Mouse (Mus musculus): ENCODE results near the gene Tmem245.

Tmem245 gene

DNA sequence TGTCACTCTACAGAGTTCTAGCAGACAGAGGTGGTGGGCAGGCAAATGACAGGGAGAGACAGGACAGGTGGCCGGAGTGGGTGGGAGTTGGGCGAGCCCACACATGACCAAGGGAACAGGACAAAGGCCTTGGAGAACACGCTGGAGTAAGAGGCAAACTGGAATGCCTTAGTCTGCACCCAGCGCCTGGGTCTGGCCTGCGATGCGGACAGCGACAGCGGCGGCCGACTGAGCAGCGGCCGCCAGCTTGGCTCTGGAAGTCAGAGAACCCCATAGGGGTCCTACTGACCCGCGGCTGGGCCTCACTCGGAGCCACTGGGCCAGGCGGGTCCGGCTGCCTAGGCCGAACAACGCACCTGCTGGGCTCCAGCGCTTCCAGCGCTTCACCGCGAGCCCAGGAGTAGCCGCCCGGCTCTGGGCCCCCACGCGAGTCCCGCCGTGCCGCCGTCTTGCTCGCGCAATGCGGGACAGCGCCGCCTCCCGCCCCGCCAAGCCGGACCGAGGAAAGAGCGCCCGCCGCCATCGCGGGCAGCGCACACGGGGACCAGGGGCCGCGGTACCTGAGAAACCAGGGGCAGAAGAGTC is 82.7 kb downstream of the Tmem245 start:
- DNase-seq (ENCODE audit: low spot score): peak; percentile 7

DNA sequence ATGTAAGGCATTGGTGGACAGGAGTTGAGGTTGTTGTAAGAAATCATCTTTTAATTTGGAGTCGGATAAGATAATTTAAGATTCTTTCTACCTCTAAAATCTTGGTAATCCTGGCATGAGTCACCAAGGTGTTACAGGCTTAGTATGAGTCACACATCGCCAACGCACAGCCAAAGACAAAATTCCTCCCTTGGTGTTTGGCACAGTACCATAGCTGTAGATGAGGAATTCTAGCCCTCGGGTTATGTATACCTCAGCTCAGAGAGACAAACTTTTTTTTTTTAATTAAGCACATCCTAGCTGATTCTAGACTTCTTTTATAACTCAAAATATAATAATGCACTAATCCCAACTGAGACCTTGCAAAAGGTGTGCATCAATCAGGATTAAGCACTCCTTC is 83.2 kb downstream of the Tmem245 start:
- peak; percentile 21 for DNase-seq (ENCODE audit: low spot score)

DNA sequence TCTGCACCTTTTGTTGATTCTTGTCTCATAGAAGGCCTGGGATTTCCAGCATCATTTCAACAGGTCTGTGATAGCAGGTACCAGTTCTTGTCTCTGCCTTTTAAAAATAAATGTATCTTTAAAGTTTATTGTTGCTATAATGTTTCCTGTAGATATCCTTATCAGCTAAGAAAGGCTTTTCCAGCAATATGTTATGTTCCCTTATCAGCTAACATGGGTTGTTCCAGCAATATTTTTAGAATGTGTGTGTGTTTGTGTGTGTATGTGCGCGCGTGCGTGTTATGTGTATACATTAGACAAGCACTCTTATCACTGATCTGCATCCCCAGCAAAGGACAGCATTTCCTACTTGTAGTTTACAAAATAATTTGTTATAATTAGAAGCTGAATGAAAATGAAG is 85.7 kb downstream of the Tmem245 start:
- no peak for DNase-seq (ENCODE audit: low spot score)

DNA sequence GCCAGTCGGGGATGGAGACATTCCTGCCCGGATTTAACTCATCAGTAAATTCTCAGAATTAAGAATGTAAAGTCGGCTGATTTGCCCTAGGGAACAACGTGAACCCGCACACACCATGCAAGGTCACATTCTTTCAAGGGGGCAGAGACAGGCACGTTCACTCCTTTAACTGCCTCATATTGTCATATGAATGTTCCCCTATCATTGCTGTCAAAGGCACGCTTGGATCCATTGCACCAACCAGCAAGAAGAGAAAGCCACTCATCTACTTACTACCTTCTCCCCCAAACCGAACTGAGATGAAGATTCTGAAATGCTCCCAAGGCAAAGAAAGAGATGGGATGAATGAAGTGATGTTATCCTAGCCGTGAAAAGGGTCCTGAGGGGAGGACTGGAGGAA is 88.5 kb downstream of the Tmem245 start:
- no peak for DNase-seq (ENCODE audit: low spot score)

DNA sequence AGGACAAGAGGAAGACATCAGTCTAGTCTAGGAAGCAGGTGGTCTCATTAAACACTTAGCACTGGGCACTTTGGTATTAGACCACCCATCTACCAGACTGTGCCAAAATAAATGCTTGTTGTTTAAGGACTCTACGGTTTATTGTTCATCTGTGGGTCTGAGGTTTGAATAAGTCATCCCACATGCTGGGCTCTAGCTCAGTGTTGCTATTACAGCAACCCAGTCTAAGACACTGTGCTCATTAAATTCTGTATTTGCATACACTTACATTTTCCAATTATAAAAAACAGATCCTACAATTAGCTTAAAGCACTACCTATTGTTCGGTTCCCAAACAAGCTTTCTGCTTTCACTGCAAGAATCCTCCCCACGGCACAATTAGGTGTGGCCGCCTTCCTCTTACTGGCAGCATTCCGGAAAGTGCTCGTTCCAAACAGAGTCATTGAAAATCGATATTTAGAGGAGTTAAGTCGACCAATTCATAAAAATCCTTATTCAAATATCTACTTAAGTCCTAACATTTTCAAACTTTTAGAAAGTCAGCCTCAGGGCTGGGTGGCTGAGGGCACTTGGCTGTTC is 90.8 kb downstream of the Tmem245 start:
- DNase-seq (ENCODE audit: low spot score): no peak

DNA sequence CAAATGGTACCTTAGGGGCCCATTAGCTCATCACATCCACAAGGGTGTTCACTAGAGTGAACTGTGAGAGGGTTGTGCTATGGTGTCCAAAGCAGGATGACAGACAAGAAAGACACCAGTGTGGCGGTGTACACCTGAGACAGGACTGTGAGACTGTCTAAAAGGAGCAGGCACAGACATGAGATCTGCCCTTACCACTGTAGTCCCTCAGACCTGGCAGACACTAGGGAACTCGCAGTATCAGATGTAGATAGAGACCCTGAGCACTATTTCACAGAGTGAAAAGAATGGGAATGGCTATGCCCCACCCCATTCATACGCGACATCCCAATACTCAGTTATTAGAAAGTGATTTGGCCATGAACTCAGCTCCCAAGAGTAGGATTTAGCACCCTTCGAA is 91.3 kb downstream of the Tmem245 start:
- DNase-seq (ENCODE audit: low spot score): no peak

DNA sequence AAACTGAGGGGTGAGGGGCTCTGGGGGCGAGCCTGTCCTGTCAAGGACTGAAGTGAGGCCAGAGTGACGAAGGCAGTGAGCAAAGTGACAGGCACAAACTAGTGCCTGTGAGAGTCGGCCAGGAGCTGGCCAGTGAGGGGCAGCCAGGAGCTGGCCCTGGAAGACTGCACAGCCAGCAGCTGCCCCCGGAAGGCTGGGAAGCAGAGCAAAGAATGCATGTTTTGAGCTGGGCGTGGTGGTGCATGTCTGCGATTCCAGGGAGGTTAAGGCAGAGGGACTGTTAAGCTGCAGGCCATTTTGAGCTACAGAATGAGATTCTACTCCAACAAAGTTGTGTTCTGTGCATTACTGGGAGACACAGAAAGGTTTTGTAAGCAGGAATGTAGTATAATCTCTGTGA is 96.5 kb downstream of the Tmem245 start:
- DNase-seq (ENCODE audit: low spot score): no peak

DNA sequence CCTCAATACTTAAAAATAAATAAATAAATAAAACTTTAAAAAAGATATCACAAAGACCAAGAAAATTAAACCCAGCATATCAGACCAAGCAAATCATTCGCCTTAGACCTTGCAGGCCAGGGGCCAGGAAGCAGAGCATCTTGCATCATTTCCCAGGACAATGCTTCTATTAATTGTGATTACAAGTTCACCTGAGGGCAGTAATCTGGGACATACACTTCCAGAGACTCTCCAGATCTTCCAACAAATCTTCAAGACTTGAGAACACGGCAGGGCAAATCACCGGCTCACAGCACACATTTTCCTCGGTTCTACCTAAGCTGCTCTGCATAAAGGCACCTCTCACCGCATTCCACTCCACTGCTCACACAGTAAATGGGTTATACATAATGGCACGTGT is 99.2 kb downstream of the Tmem245 start:
- DNase-seq (ENCODE audit: low spot score): no peak

DNA sequence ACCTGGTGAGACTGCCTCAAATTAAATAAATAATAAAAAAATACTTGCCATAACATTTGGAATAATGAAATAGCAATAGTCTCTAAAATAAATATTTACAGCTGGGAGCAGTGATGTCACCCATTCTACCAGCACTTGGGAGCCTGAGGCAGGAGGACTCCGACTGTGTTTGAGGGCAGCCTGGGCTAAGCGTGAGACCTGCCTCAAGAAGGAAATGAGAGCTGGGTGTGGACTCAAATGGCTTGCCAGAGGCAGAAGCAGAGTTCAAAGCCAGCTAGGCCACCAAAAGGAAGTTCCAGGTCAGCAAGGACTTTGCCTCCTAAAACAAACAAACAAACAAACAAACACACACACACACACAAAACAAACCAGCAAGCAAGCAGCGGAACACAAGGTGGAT is 99.8 kb downstream of the Tmem245 start:
- DNase-seq (ENCODE audit: low spot score): no peak

DNA sequence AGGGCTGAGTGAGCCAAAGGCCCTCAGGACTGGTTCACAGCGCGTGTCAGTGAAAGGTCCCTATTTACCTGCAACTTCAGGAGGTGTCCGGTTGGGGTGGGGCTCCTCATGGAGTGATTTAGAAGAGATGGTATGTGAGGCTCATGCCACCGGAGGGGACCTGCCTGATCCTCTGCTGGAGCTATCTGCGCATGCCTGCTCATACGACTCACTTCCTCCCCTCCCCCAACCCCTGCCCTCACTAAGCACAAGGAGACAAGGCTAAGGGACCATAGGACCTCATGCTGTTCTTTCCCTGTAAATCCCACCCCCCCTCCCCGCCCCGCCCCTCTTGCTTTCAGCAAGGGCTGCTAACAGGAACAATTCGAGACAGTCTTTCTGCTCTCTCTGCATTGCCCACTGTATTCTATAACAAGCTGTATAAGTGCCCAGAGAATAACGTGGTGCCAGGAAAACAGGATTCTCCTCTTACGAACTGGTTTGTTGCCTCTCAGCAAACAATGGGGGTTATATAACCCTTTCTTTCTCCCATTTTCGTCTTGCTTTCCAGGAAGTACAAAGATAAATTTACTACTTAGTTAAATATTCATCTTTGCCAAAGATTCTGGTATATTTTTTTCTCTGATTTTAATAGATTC is 101.2 kb downstream of the Tmem245 start:
- DNase-seq (ENCODE audit: low spot score): no peak

DNA sequence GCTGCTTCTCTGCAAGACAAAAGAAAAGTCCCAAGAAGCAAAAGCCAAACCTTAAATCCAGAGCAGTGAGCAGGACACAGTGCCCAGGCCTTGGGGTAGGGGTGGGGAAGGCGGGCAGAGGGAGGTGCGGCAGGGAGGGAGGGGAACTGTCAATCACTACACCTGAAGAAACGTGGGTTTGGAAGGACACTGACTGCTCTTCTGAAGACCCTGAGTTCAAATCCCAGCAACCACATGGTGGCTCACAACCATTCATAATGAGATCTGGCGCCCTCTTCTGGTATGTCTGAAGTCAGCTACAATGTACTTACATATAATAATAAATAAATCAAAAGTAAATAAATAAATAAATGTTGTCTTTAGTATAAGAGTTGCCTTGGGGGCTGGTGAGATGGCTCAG is 102.3 kb downstream of the Tmem245 start:
- no peak for DNase-seq (ENCODE audit: low spot score)

DNA sequence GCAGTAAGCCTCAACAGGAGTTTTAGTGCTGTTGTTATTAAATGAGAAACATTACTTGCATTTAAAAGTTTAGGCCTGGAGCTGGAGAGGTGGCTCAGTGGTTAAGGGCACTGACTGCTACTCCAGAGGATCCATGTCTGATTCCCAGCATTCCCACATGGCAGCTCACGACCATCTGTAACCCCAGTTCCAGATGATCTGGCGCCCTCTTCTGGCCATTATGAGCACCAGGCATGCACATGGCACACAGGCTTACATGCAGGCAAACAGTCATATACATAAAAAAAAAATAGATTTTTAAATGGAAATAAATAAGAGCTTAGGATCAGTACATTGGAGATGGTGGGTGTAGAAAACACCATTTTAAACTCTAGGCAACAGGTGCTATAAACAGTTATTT is 103.3 kb downstream of the Tmem245 start:
- no peak for DNase-seq (ENCODE audit: low spot score)

DNA sequence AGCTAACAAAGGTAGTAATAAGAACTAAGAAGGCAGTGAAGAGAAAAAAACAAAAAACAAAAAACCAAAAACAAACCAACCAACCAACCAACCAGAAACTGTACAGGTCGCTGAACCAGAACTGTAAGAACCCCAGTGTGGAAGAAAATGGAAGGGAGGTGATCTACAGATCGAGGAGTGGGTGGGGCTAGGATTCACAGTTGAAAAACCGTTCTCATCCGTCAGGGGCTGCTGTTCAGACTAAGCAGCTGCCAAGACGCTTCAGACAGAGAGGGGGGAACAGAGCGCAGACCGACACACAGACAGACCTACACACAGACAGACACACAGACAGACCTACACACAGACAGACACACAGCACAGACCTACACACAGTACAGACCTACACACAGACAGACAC is 104.7 kb downstream of the Tmem245 start:
- DNase-seq (ENCODE audit: low spot score): no peak

DNA sequence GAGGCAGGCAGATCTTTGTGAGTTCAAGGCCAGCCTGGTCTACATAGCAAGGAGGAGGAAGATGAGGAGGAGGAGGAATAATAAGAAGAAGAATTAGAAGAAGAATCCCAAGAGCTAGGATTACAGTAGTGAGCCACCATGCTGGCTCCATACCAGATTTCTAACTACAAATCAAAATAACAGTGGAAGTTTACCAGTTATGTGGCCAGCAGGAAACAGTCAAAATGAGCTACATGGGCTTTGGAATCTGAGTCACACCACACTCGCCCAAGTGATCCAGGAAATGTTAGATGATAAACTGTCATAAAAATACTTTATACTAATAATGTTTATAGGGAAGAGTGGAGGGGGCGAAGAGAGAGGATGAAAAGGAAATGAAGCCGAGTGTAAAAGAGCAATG is 106.9 kb downstream of the Tmem245 start:
- DNase-seq (ENCODE audit: low spot score): no peak

DNA sequence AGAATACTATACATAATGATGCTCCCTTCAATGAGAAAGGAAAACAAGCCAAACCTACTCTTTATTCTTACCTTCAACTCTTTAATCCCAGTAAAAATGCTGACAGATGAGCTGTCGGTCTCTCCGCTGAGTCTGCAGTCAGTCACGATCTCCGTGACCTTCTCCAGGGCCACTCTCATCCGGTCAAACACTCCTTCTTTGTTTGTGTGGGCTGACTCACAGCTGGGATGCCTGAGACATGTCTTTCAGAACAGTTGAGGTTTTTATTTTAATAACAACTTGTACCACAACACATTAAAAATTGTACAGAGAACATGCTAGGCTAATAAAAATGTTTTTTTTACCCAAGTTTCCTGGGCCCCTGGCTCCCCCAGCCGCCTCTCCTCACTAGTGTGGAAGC is 109.6 kb downstream of the Tmem245 start:
- DNase-seq (ENCODE audit: low spot score): no peak

DNA sequence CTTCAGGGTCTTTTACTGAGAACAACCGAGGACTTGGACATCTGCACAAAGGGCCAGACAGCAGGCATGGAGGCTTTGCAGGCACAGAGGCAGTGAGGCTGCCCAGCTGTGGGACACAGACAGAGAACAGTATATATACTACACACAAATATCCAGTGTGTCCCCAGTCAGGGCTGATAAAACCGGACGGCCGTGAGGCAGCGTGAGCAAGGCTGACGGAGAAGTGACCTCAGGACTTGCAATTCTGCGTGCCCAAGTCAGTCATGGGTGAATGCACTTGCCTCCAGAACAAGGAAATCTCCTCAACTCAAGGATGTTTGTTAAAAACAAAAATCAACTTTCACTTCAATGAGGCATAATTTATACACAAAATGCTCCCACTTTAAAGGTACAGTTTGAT is 115.2 kb downstream of the Tmem245 start:
- no peak for DNase-seq (ENCODE audit: low spot score)

DNA sequence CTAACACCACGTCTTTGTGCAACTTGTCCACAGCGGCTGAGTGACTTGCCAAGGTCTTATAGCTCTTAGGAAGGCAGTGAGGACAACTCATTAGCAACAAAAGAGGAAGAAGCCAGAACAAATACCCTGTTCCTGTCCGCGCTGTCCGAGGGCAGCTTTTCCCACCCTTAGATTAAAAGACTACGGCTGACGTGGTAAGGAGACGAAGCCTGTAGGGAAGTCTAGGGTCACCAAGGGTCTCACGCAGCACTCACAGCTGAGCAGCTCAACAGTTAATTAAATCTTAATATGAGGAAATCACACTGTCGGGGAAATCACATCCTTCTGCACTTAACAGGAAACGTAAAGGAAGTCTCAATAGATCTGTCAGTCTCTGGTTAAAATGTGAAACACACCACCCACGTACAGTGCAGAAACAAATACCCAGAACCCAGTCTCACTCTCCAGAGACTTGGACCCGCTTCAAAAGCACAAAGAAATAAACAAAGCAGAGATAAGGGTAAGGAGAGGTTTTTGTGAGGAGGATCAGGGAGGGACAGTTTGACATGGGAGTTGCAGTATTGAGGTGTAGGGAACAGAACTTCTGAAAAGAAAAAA is 116.1 kb downstream of the Tmem245 start:
- DNase-seq (ENCODE audit: low spot score): peak; percentile 21

DNA sequence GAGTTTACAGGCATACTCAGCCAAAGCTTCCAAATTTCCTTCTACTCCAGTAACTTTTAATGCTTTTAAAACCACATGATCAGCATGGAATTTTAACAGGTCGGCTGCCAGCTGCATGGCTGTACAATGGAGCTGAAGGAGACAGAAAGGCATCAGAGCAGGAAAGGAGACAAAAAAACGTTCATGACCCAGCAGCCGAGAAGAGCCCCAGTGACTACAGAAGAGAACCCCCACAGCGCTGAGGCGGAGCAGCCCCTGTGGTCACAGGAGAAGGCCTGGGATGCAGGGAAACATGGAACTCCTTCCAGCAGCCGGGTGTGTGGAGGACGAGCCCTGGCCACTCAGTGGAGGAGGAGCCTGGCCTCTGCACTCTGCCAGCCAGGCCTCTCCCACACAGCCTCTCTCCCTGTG is 117.7 kb downstream of the Tmem245 start:
- peak; percentile 14 for DNase-seq (ENCODE audit: low spot score)

DNA sequence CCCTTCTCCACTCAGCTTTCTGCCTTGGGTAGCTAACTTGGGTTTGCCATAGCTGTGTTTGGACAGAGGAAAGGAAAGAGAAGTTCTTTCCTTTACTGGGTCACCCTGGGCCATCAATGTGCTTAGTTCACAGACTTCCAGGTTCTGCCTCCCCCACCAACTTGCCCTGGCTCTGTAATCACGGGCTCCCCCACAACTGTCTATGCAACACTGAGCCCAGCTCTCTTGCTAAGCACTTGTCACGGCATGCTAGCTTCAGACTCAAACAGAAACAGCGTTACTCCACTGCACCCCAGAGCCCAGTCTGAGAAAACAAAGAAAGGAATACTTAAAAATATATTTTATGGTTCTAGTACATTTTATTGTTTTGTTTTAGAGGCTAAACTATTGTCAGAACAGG is 118.3 kb downstream of the Tmem245 start:
- DNase-seq (ENCODE audit: low spot score): no peak

DNA sequence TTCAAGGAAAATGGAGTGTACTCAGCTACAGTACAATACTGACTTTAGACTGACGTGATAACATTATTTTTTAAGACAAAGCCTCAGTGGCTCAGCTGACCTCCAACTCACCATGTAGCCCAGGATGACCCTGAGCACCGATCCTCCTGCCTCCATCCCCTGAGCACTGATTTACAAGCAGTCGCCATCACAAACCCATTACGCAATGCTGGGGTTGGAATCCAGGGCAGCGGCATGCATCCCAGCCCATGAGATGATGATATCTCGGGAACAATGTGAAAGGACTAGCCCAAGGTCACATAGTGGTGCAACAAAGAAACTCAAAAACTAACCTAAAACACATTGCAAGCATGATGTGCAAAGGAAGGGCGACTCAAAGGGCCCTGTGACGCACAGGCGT is 123.0 kb downstream of the Tmem245 start:
- DNase-seq (ENCODE audit: low spot score): no peak

DNA sequence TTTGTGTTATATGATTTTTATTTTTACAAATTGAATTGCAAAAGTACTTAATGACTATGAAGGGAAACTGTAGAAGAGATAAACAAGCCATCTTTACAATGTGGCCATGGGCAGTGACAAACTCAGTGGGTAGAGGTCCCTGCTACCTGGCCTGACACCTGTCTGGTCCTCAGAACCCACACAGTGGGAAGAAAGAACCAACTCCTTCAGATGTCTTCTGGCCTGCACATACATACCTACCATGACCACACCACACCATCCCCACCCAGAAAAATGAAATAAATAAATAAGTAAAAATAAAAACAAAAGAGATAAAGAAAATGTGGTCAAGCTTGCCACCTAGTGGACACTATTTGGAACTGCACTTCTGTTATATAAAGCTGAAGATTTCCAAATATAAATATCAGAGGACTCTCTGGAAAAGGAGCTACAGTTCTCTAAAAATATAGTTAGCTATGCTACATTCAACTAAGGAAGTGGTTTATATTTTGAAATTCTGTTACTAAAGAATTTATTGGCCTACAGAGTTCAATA is 127.2 kb downstream of the Tmem245 start:
- peak; percentile 26 for DNase-seq (ENCODE audit: low spot score)
